Mouse (Mus musculus) cerebellum, adult 2 months (tissue): ENCODE data around the gene Etv6.

Source experiments
- CTCF ChIP-seq: fragments of 200-500 bp; IDR thresholded peaks from 2 replicates; pipeline ENCODE4 v1.5.1; 2011; ENCODE audit warnings: low read depth, mild to moderate bottlenecking, control low read depth, low read length, moderate library complexity, borderline replicate concordance; ENCODE audit not compliant: insufficient read depth
- POLR2A ChIP-seq: fragments of 200-500 bp; IDR thresholded peaks from 2 replicates; pipeline ENCODE4 v1.6.1; 2011; ENCODE audit warnings: low read length, control low read depth, borderline replicate concordance; ENCODE audit not compliant: insufficient read depth

GRCm38 (mm10) chr6:134246109-134246508 lies 210.6 kb downstream of the Etv6 start:
- TF ChIP-seq CTCF: no peak
- TF ChIP-seq POLR2A: no peak
